Mouse (Mus musculus) limb, embryonic 15.5 days (tissue): ENCODE data around the gene Tmem95. TPM values are rescaled to one million over a fixed set of nuclear protein-coding genes. Genes with fewer than 3 reads are reported as not detected.
"Not testable (repeated sequence)": the region's sequence is repeated elsewhere in the genome, so short reads cannot be mapped to it uniquely, and the experiment has no call there.

ENCODE experiments used
- ATAC-seq: fragments of 200-750 bp; cut with Nextera tagmentation; 2 replicates; pipeline ENCODE4 v1.8.0; 2017; ENCODE audit warnings: low read depth, moderate TSS enrichment; ENCODE audit not compliant: insufficient number of reproducible peaks, low FRiP score, low TSS enrichment
- H3K27ac ChIP-seq: fragments of 300-500 bp; sonication (generic); 2 replicates; pipeline ENCODE4 v1.5.1; 2015; ENCODE audit warnings: moderate library complexity, mild to moderate bottlenecking, inconsistent platforms
- H3K27me3 ChIP-seq: fragments of 300-500 bp; sonication (generic); 2 replicates; pipeline ENCODE4 v1.6.1; 2015; ENCODE audit warnings: inconsistent platforms
- H3K36me3 ChIP-seq: fragments of 300-500 bp; sonication (generic); 2 replicates; pipeline ENCODE4 v1.6.1; 2015; ENCODE audit warnings: inconsistent platforms
- H3K4me1 ChIP-seq: fragments of 300-500 bp; sonication (generic); 2 replicates; pipeline ENCODE4 v1.6.1; 2015; ENCODE audit warnings: inconsistent platforms
- H3K4me2 ChIP-seq: fragments of 300-500 bp; sonication (generic); 2 replicates; pipeline ENCODE4 v1.6.1; 2015; ENCODE audit warnings: mild to moderate bottlenecking, inconsistent platforms
- H3K4me3 ChIP-seq: fragments of 300-500 bp; sonication (generic); 2 replicates; pipeline ENCODE4 v1.5.1; 2015; ENCODE audit warnings: mild to moderate bottlenecking, inconsistent platforms
- H3K9ac ChIP-seq: fragments of 300-500 bp; sonication (generic); 2 replicates; pipeline ENCODE4 v1.6.1; 2015; ENCODE audit warnings: inconsistent platforms
- H3K9me3 ChIP-seq: fragments of 300-500 bp; sonication (generic); 2 replicates; pipeline ENCODE4 v1.6.1; 2016; ENCODE audit warnings: inconsistent platforms
- WGBS: fragments of 180-500 bp; shearing (Covaris S2); methylation state at CpG from one replicate; pipeline ENCODE4 v1.1.7; 2015; 5-methylcytosine and 5-hydroxymethylcytosine counted together
- polyA plus RNA-seq: library from polyadenylated mRNA; unstranded; fragments of >200 nt; fragmentation: Nextera tagmentation; extraction: Ambion mirVana; gene quantifications from 2 replicates; pipeline ENCODE4 v1.2.1, GENCODE M21; 2015

The Tmem95 gene
- polyA plus RNA-seq, 1 experiment from 2014 or later, result 0.31 TPM

DNA sequence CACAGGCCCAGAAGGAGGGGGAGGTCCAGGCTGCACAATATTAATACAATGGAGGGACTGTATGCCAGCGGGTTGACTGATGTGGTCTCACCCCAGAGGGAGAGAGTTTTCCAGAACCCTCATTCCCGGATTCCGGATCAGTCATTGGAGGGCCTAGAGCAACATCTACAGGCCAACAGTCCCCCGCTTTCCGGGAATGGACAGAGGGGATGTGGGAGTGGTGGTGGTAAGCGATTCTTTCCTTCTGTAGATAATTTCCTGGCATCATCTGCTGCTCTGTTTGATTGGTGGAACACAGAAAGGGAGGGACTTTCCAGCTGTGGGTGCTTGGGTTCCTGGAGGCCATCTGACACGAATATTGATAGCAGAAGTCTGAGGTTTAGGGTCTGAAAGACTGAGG is 1.6 kb downstream of the Tmem95 start:
- Histone ChIP-seq H3K4me2 (no peak overlapping the region), H3K27me3 (no peaks in the 10 kb centered on the region), H3K4me1 (peaks cover 55% of the 10 kb centered on the region), H3K9me3 (no peaks in the 10 kb centered on the region), H3K36me3 (no peaks in the 10 kb centered on the region), H3K27ac (peak overlapping the region; percentile 74), H3K4me3 (no peak overlapping the region), H3K9ac (no peak overlapping the region)
- 38% methylated on average over 7 of the region's 7 CpGs for WGBS
- ATAC-seq, result peak; percentile 31

- H3K4me2 ChIP-seq, result no peak overlapping the region
- no peak for ATAC-seq
- WGBS, result 69% methylated on average over 4 of the region's 4 CpGs
Observed at GRCm38 (mm10) chr11:69872451-69872850, 5.4 kb downstream of the Tmem95 start.

DNA sequence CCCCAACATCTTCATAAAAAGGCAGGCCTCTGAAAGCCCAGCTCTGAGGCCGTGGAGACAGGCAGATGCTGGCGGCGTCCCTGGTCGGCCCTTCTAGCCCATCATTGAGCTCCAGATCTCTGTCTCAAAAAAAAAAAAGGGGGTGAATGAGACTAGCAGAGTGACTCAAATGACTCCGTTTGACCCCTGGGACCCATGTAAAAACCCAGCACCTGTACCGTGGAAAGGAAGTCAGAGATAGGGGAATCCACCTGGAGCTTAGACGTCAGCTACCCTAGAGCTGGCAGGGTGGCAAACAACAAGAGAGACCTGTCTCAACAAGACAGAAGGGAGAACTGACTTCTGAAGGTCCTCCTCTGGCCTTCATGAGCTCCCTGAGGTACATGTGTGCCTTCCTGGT is 6.0 kb downstream of the Tmem95 start:
- H3K4me2 ChIP-seq, result no peak overlapping the region
- no peak overlapping the region for H3K27ac ChIP-seq
- H3K27me3 ChIP-seq, result no peaks in the 10 kb centered on the region
- H3K4me1 ChIP-seq, result peaks cover 13% of the 10 kb centered on the region
- no peaks in the 10 kb centered on the region for H3K36me3 ChIP-seq
- 83% methylated on average over 7 of the region's 7 CpGs for WGBS
- no peaks in the 10 kb centered on the region for H3K9me3 ChIP-seq
- ATAC-seq, result no peak
- H3K9ac ChIP-seq, result no peak overlapping the region
- no peak overlapping the region for H3K4me3 ChIP-seq

More at GRCm38 (mm10) chr11:69872451-69872850, 5.4 kb downstream of the Tmem95 start:
- Histone ChIP-seq H3K9me3 (no peaks in the 10 kb centered on the region), H3K36me3 (no peaks in the 10 kb centered on the region), H3K9ac (no peak overlapping the region), H3K27ac (no peak overlapping the region), H3K4me3 (no peak overlapping the region), H3K27me3 (no peaks in the 10 kb centered on the region), H3K4me1 (peaks cover 19% of the 10 kb centered on the region)

- no peaks in the 10 kb centered on the region for H3K9me3 ChIP-seq
- 0 out of 2 replicates have a peak, but pooled peaks cover under 1% of the 10 kb centered on the region for H3K4me1 ChIP-seq
- H3K4me3 ChIP-seq, result no peak overlapping the region
- H3K36me3 ChIP-seq, result no peaks in the 10 kb centered on the region
- no peak overlapping the region for H3K4me2 ChIP-seq
- 81% methylated on average over 2 of the region's 2 CpGs for whole genome bisulfite sequencing
- H3K9ac ChIP-seq, result no peak overlapping the region
- no peak overlapping the region for H3K27ac ChIP-seq
- no peak for ATAC-seq
- H3K27me3 ChIP-seq, result no peaks in the 10 kb centered on the region
Observed at GRCm38 (mm10) chr11:69870289-69871069, 7.3 kb downstream of the Tmem95 start.

DNA sequence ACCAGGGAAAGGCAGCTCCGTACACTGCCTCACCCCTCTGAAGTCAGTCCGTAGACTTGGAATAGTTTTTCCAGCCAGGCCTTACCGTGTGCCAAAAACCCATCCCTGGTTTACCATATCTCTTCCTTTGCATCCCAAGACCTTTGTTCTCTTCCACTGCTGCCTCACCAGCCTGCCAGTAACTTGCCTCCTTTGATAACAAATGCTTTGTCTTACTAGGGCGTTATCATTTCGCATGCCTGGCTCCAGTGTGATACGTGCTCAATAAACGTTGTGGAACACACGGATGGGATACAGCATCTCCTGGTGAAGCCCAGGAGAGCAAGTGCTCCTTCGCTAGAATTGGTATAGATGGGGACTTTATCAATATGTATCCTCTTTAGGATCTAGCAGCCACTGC is 10.5 kb downstream of the Tmem95 start:
- 72% methylated on average over 9 of the region's 9 CpGs for WGBS
- H3K4me2 ChIP-seq, result no peak overlapping the region
- no peak for ATAC-seq

DNA sequence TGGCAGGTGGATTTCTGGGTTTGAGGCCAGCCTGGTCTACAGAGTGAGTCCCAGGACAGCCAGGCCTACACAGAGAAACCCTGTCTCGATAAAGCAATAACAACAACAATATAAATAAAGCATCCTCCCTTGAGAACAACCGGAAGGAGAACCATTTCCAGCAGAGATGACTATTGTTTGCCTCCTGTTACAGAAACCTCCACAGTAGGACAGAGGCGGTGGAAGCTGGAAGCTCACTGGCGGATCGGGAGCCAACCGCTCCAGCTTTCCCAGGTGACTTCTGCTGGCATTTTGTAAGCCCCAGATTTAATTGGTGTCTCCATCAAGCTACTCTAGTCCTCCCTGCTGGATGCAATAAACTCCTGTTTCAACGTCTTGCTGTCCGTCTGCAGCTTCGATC is 12.3 kb downstream of the Tmem95 start:
- 78% methylated on average over 9 of the region's 9 CpGs for WGBS
- no peak for ATAC-seq
- Histone ChIP-seq H3K36me3 (no peaks in the 10 kb centered on the region), H3K4me2 (no peak overlapping the region), H3K27ac (no peak overlapping the region), H3K4me3 (no peak overlapping the region), H3K9me3 (no peaks in the 10 kb centered on the region), H3K27me3 (no peaks in the 10 kb centered on the region), H3K9ac (no peak overlapping the region), H3K4me1 (peaks cover 4% of the 10 kb centered on the region; the same call in 1 of the 2 replicates)

More for the DNA sequence above, 10.5 kb downstream of the Tmem95 start:
- Histone ChIP-seq H3K9me3 (no peaks in the 10 kb centered on the region), H3K4me3 (no peak overlapping the region), H3K27ac (no peak overlapping the region), H3K27me3 (no peaks in the 10 kb centered on the region), H3K36me3 (no peaks in the 10 kb centered on the region), H3K9ac (no peak overlapping the region), H3K4me1 (peaks cover 4% of the 10 kb centered on the region; the same call in 1 of the 2 replicates)

DNA sequence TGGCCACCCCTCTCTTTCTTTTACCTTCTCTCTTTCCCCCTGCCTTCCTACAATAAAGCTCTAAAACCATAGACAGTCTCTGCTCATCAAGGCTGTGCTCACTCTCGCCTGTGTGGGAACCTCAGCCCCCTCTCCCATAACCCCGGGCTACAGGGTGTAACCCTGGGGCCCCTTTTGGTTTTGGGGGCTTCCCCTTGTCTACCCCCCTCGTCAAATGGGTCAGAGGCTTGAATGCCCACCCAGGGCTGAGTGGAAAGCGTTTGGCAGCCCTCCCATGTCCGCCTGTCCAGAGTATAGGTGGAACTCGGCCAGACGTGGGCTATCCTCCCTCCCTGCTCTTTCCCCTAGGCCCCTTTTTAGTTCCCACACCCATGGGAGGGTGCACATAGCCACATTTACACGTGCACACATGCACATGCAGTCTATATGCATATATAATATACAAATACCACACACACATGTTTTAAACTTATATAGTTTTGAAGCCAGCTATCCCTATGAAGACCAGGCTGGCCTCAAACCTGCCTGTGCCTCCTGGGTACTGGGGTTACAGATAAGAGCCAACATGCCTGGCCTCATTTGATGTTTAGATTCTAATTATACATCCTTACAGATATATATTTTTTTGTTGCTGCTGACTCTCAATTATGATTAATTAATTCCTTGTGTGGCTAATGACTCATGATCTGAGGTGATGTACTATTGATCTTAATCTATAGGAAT is 13.5 kb downstream of the Tmem95 start:
- H3K4me1 ChIP-seq, result peaks cover 4% of the 10 kb centered on the region; the same call in 1 of the 2 replicates
- 48% methylated on average over 8 of the region's 8 CpGs for whole genome bisulfite sequencing
- H3K4me2 ChIP-seq, result no peak overlapping the region
- H3K27me3 ChIP-seq, result peaks cover 7% of the 10 kb centered on the region; the same call in 1 of the 2 replicates
- no peak overlapping the region for H3K27ac ChIP-seq
- no peaks in the 10 kb centered on the region for H3K36me3 ChIP-seq
- ATAC-seq, result no peak
- H3K9me3 ChIP-seq, result no peaks in the 10 kb centered on the region
- H3K9ac ChIP-seq, result no peak overlapping the region
- no peak overlapping the region for H3K4me3 ChIP-seq

GRCm38 (mm10) chr11:69863729-69864128 is 14.1 kb downstream of the Tmem95 start:
- not testable (repeated sequence) for H3K27ac ChIP-seq, H3K9ac ChIP-seq, ATAC-seq, H3K4me3 ChIP-seq, H3K9me3 ChIP-seq, H3K4me2 ChIP-seq, H3K36me3 ChIP-seq, H3K4me1 ChIP-seq
- WGBS, result 74% methylated on average over 3 of the region's 3 CpGs
- H3K27me3 ChIP-seq, result peaks cover 13% of the 10 kb centered on the region

- H3K4me2 ChIP-seq, result peak within 1 kb of the TSS; percentile 26
- no peak within 1 kb of the TSS for H3K9ac ChIP-seq
- no peaks in the 10 kb centered on the region for H3K9me3 ChIP-seq
- WGBS, result 19% methylated on average over 30 of the region's 30 CpGs
- no peak for ATAC-seq
- peak within 1 kb of the TSS; percentile 34 for H3K27ac ChIP-seq
- peaks cover 18% of the 10 kb centered on the region for H3K4me1 ChIP-seq
- peak within 1 kb of the TSS; percentile 24 for H3K4me3 ChIP-seq
- H3K36me3 ChIP-seq, result no peaks in the 10 kb centered on the region
- H3K27me3 ChIP-seq, result peaks cover 31% of the 10 kb centered on the region
Observed at GRCm38 (mm10) chr11:69858113-69858998, 19.5 kb downstream of the Tmem95 start, which contains the start of gene Tnk1. Gene Tnk1 (minus strand): TSS chr11:69858730.

DNA sequence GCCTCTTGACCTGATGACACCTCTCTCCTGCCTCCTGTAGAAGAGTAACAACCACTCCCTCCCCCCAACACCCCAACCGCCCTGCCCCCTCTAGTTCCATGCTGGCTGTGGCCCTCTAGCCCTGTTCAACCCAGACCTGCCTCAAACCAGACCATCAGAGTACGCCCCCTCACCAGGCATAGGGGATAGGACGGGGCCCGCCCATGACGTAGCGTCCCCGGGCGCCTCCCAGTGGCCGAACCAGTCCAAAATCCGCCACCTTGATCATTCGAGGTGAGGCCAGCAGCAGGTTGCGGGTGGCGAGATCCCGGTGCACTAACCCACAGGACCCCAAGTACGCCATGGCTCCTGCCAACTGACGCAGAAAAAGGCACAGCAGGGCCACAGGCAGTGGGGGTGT is 22.5 kb downstream of the Tmem95 start:
- Histone ChIP-seq H3K9me3 (no peaks in the 10 kb centered on the region), H3K9ac (no peak overlapping the region), H3K4me2 (peak overlapping the region; percentile 31), H3K27ac (no peak overlapping the region), H3K36me3 (peaks cover 20% of the 10 kb centered on the region), H3K27me3 (peaks cover 31% of the 10 kb centered on the region), H3K4me3 (no peak overlapping the region), H3K4me1 (peaks cover 23% of the 10 kb centered on the region)
- ATAC-seq, result no peak
- 23% methylated on average over 16 of the region's 16 CpGs for WGBS

DNA sequence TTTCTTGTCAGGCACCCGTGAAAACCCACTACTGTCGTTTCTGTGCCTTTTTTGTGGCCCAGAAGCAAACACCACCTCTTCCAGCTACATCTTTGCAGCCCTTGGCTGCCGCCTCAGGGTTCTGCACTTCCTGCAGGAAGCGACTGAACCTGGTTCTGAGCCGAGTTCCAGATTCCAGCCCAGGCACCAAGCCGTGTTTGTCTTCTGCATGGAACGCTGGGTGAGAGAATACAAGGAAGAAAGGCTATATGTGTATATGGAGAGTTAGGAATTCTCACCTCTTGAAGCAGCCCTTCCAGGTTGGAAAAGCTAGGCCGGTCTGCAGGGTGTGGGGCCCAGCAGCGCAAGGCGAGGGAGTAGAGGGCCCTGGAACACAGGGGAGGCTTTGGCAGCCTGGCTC is 23.1 kb downstream of the Tmem95 start:
- Histone ChIP-seq H3K27ac (no peak overlapping the region), H3K4me3 (no peak overlapping the region), H3K4me1 (peaks cover 24% of the 10 kb centered on the region), H3K9ac (no peak overlapping the region), H3K9me3 (no peaks in the 10 kb centered on the region), H3K4me2 (no peak overlapping the region), H3K27me3 (peaks cover 28% of the 10 kb centered on the region), H3K36me3 (peaks cover 26% of the 10 kb centered on the region)
- WGBS, result 80% methylated on average over 10 of the region's 10 CpGs
- no peak for ATAC-seq
